Mouse (Mus musculus): ENCODE results near the gene Wwp2.
A peak's percentile ranks its signal among the peaks of the same experiment; 100 is the strongest.

Wwp2 gene

DNA sequence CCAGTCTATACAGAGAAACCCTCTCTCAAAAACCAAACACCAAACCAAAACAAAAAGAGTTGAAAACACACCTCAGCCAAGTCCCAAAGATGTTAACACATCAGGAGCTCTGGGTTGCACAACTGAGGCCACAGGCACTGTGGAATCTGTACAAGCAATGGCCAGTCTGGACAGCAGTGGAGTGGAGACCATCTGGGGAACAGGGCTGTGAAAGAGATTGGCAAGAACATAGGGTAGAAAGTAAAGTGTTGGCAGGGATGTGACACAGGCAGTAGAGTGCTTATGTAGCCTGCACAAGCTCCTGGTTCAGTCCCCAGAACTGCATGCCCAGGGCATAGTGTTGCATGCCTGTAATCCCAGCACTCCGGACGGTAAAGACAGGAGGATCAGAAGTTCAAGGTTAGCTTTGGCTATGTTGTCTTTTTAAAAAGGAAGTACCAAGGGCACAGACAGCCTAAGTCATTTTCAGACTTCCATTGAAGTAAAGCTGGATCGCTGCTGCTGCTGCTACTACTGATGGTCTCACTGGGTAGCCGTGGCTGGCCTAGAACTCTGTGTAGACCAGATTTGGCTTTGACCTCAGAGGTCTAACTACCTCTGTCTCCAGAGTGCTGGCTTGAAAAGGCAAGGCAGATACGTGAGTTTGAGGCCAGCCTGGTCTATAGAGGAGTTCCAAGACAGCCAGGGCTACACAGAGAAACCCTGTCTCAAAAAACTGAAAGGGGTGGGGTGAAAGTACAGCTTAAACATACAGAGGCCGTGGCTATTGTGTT, 79.0 kb downstream of the Wwp2 start:
- no peak for DNase-seq

DNA sequence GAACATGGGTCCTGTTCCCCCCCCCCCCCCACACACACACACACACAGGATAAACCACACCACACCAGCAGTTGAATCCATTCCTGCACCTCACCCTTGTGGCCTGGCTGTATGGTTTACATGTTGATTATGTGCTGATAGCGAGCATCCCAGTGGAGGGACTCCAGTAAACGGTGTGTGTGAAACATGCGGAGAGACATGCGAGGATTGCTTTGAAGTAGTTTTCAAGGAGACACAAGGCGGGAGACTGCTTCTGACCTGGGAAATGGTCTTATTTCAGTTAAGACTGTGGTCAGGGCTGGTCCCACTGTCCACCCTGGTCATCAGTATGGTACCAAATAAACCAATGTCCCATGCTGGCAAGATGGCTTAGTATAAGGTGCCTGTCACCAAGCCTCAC, 82.6 kb downstream of the Wwp2 start:
- no peak for DNase-seq

DNA sequence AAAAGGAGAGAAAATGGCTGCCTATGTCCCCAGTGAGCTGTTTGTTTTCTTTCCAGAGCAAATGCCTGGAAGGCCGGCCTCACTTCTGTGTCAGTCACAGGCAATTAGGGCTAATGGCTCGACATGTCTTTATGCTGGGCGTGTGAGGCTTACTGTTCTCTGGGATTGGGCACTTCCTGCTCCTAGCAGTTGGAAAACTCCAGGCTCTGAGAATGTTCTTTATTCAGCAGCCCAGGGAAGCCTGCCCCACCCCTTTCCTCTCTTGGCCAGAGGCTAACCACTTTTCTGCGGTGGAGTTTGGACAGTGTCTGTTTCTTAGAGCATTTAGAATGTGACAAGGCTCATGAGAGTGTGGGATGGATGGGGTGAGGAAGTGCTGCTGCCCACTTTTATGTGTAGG, 83.7 kb downstream of the Wwp2 start:
- DNase-seq: no peak

DNA sequence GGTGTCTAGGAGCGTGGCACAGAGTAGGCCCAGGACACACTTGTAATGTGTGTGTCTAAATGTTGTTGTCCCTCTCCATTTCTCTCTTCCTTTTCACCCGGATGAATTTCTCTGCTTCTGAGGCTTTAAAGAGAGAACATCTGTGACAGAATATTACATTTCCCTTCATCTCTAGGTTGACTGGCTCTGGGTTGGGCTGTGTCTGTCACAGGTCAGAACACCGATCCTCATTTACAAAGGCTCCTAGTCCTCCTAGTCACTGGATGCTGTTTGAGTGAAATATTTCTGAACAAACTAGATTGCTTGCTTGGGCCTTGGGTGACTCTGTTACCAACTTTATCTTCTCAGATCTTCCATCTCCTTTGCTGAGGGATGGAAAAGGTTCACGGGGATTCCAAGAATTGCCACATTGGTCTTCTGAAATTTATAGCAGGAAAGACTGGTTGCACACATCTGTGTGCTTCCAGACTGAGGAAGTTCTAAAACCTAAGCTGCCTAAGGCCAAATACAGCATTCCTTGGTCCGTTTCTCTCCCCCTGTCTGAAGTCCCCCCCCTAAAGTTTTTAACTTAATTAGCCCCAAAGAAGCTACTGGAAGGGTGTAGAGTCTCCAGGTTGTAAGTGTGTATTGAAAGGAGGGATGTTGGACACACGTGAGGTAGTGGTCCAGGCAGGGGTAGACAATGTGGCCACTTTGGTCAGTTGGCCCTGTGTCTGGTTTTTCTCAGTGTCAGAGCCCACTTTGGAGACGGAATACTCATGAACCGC, 85.8 kb downstream of the Wwp2 start:
- no peak for DNase-seq

DNA sequence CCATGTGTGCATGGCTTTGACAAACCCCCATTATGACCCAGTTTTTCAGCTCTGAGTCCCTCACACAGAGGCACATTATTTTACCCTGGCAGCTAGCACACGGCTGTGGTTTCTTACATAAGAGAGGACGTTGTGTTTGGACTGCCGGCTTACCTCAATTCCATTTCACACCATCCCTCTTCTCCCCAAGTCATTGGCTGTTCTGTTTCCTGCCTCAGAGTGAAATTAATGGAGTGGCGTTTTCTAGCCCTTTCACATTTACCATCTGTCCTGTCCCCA, 86.3 kb downstream of the Wwp2 start:
- no peak for DNase-seq

DNA sequence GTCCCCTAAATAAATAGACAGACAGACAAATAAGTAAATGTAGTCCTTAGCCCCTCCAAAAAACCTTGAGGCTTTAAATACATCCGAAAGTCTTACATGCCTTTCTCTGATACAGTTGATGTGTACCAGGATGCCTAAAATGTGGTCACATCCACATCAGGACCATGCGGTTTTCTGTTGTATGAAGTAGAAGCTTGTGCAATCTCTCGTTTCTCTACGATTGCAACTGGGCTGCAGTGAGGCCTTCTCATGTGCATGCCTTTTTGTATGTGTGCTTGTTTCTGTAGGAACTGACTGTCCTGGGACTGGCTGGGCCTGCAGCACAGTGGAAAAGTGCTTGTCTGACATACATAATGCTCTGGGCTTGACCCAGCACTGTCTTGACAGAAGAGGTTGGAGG, 88.4 kb downstream of the Wwp2 start:
- no peak for DNase-seq

DNA sequence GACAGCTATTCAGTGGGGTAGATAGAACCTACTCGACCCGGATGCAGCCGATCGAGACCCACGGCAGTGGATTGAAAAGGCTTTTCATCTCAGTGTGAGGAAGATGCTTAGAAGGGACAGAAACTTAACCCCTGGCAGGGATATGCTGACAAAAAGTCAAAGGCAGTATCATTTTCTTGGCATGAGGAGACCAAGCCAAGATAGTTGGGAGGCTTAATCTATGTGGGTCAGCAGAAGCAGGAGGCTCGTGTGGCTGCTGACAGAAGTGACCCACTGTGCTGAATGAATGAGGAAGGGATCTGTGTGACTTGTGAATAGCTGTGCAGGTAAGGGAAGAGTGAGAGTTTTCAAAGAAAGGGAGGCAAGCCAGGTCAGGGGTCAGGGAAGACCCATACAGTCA, 92.6 kb downstream of the Wwp2 start:
- DNase-seq: no peak

DNA sequence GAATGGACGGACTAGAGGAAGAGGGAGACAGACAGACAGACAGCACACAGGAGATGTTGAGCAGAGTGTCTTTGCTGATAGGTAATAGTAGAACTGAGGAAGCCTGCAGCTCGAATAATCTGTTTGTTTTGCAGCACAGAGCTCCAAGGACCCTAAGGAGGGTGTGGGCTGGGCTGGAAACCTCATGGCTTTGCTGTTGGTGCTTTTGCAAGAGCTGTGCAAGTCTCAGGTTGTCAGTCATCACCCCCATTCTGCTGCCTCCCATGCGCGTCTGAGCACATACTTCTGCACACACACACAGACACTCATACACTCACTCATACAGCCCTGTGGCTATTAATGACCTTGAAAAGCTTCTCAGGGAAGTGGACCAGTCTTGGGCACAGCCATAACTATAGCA, 101.3 kb downstream of the Wwp2 start:
- DNase-seq: no peak

DNA sequence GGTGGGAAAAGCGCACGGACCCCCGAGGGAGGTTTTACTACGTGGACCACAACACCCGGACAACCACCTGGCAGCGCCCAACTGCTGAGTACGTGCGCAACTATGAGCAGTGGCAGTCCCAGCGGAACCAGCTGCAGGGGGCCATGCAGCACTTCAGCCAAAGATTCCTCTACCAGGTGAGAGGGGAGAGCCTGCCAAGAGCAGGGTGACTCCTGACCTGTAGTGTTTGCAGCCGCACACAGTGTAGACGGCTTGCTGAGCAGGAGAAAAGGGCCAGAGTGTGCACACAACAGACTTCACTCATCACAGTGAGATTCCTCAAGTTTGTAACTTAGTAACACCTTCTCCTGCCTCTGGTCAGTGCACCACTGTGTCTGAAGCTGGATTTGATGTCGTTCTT, 104.5 kb downstream of the Wwp2 start:
- DNase-seq: no peak

DNA sequence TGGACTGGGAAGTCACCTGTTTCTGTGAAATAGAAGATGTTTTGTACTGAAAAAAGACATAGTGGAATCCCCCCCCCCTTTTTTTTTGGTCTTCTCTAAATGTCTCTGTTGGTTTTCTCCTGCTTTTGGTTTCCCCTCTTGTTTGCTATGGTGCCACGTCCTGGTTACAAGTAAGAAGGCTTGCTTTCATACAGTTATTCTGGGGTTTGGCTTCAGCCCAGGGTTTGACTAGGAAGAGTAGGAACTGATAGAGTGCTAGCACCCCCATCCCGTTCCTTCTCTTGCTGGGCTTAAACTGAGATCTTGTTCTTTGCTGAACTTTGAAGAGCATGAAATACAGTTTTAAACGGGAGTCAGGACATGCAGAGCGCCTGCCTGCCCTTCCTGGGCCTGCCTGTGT, 105.2 kb downstream of the Wwp2 start:
- no peak for DNase-seq

DNA sequence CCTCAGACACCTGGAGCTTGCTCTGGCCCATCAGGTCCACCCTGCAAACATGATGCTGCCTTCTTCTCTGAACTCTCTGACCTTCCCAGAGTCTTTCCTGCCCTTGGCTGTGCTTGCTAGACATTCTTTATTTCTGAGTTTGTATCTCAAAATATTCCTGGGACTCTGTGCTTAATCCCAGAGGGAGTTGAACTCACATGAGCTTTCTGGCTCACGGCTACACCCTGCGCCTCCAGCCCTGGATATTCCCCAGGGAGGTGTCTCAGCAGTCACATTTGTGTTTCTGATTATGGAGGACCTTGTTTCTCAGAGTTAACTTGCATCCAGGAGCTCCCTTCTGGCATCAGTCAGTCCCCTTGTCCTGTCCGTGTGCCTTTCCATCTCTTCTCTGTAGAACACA, 106.0 kb downstream of the Wwp2 start:
- DNase-seq: no peak

DNA sequence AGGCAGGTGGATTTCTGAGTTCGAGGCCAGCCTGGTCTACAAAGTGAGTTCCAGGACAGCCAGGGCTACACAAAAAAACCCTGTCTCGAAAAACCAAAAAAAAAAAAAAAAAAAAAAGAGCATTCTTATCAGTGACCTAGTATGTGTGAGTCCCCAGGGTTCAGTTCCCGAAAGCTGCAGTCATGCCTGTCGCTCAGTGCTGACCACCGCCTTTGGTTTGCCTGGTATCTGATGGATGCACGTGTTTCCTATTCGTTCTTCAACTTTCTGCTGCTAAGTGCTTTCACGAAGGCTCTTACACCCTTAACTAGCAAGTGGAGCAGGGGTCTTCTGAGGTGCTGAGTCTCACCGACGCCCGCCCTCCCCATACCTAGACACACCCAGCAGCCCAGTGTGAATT, 107.5 kb downstream of the Wwp2 start:
- no peak for DNase-seq

DNA sequence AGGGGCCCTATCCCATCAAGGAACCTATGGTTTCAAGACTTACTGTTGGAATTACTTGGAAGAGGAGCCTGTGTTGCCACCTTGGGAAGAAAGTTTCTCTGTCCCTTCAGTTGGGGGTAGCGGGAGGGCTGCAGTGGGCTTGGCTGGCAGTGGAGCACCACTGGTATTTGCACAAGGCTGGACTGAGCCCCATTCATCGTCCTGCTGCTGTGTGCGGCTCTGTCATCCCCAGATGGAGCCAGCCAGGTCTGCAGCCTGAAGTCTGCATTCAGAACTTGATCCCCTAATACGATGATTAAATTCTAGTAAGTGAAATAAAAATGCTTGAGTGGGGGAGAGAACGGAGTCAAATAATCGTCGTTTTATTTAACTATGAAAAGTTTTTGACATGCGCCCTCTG, 108.0 kb downstream of the Wwp2 start:
- DNase-seq: no peak

DNA sequence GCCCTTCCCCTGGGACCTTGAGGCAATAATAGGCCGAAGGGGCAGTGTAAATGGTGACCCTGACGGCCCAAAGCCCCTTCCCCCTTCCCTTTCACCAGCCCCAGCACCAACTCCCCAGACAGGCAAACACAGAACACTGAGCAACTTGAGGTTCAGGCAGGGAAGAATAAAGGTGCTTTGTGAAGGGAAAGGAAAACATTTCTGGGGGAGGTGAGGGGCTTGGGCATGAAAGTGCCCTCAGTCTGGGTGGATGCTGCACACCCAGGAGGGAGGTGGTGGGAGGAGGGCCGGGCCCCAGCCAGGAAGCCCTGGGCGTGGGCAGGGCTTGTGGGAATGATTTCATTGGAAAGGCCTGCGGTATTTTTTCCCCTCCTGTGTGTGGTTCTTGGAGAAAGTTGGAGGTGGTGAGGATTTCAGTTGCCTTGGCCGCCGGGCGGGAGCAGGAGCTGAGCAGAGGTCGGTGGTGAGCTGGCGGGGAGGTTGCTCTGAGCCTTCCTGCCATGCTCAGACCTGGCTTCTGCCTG, 108.5 kb downstream of the Wwp2 start:
- DNase-seq: no peak

DNA sequence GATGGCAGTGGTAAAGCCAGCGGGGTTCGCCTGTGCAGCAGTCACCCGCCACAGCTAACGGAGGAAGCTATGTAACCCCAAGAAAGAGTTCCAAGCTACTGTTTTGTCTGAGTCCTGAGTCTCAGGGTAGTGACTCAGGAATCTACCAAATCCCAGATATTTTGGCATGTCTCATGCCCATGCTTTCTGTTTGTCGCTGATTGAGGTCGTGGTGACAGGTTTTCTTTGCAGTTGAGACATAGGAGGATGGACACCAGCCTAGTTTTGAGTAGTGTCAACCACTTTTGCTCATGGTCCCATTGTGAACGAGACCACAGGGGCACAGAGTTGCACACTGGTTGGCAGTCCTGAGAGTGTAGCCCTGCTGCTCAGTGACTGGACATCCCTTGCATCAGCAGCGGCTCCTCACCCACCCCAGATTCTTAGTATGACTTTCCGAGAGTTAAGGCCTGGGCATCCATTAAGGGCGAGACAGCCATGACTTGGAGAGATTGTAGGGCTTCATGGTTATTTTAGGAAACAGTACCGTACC, 109.5 kb downstream of the Wwp2 start:
- no peak for DNase-seq

DNA sequence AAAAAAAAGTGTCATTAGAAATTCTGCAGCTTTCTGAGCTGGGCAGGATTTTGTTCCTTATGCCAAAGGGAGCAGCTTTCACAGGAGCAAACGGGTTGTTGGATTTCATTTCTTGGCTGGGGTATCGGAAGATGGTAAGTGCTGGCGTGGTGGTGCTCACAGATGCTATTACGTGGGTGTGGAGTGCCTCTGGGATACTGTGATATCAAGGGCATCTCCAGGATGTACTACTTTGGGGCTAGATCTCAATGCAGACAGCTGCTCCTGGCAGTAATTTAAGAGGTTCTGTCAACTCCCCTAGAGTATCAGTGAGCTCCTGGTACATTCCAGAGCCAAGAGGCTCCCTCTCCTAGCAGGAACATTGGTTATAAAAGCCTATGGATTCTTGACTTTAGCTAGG, 110.0 kb downstream of the Wwp2 start:
- DNase-seq: no peak

DNA sequence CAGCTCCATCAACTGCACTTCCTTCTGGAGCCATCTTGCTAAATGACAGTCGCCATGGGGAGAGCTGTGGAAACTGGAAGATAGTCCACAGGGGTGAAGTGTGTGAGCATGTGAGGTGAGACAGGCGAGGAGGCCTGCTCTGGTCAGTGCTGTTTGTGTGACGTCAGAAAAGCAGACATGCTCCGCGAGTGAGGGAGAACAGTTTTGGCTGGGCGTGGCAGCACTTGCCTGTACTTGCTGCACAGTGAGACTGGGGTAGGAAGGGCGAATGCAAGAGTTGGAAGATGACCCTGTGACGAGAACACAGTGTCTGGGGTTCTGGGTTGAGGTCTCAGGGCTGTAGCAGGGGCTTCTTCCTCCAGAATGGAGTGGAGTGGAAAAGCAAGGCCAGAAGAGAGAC, 110.7 kb downstream of the Wwp2 start:
- DNase-seq: no peak

DNA sequence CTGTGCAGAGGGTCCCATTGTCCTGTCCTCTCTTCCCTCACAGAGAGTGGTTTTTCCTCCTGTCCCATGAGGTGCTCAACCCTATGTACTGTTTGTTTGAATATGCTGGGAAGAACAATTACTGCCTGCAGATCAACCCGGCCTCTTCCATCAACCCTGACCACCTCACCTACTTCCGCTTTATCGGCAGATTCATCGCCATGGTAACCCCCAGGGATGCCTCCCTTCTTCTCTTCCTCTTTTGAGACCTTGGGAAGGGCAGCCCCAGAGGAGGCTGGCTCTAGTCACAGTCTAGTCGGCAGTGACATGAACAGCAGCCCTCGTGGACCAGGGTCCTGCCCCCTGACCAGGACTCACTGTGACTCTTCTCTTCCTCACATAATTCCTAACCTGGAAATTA, 116.1 kb downstream of the Wwp2 start:
- DNase-seq: peak; percentile 28 to 31

DNA sequence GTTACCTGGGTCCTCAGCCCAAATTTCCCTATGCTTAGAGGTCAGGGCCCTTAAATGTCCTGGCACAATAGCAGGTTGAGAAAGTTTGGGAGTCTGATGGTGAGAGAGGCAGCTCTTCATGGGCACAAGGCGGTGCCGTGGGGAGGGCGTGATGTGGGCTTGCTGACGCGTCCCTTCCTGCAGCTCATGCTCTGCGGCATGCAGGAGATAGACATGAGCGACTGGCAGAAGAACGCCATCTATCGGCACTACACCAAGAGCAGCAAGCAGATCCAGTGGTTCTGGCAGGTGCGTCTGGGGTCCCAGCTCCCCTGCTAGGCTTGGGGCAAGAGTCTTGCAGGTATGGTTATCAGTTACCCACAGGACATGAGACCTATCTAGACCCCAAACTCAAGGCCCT, 119.1 kb downstream of the Wwp2 start:
- DNase-seq: no peak

DNA sequence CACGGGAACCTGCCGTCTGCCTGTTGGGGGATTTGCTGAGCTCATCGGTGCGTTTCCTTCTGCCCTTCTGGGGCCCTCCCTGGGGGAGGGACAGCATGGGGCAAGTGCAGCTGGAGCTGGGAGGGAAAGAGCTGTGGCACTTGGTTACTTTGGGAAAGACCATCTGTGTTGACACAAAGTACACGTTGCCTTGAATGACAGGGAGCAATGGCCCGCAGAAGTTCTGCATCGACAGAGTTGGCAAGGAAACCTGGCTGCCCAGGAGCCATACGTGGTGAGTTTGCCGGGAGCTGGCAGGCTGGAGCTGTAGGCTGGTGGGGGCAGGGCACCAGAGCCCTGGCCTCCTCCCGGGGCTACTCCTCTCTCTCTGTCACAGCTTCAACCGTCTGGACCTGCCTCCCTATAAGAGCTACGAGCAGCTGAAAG, 120.4 kb downstream of the Wwp2 start:
- DNase-seq: no peak

DNA sequence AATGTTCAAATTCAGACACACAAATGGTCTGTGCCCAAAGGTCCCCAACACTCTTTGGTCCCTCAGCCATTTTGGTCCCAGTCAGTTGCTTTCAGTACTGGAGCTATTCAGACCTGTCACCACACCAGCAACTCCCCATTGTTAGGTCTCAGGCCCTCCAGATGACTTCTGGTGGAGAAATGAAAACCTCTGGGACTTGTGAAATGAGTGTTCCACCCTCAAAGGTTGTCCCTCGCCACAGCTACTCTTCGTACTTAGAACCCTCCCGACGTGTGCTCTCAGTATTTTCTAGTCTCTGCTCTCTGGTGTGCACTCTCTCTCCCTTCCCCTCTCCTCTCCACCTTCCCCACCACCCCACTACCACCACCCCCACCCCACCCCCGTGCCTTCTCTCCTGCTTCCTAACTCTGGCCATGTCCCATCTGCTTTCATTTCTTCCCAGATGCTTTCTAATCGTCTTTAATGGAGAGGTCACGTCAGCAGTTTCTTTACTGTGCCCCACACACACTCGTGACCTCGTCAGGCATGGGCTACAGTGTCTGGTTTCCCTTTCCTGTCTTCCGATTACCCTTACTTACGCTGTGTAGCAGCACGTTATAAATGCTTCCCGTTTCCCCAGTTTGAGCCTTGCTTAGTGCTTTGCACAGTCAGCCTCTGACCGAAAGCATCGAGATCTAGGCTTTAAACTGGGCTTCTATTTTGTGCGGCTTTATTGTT, 124.8 kb downstream of the Wwp2 start:
- DNase-seq: peak in 1 of 2 experiments; percentile 21

DNA sequence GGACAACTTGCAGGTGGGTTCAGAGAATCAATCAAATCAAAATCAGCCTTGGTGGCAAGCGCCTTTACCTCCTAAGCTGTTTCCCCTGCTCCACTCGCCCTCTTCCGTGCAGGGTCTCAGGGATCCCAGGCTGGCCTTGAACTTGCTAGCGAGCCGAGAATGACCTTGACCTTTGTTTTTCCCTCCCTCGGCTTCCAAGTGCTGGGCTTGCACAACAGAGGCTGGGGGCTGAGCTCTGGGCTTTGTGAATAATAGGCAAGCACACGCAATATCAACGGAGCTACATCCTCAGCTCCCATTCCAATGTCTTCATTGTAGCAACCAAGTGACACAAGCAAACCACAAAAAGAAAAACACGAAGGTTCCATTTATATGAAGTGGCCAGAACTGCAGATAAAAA, 126.0 kb downstream of the Wwp2 start:
- DNase-seq: no peak

DNA sequence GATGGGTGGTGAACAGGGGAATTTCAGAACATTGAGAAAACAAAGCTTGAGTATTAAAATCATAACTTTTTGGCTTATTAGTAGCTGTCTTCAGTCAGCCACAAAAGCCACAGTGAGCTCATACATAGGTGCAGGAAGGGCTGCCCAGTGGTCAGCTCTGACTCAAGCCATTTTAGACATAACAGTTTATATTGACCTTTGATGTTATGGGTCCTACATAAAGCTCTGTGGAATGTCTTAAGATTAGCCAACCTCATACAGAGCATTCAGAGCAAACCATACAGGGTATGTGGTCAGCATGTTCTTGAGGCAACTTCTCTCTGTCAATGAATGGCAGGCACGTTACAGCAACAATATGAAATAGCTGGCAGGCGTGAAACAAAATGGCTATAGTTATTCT, 134.9 kb downstream of the Wwp2 start:
- DNase-seq: no peak

Measured in spleen, adult 18-20 months (tissue).